ENCODE assay signal across 15 mouse cellular contexts in the genomic region with DNA sequence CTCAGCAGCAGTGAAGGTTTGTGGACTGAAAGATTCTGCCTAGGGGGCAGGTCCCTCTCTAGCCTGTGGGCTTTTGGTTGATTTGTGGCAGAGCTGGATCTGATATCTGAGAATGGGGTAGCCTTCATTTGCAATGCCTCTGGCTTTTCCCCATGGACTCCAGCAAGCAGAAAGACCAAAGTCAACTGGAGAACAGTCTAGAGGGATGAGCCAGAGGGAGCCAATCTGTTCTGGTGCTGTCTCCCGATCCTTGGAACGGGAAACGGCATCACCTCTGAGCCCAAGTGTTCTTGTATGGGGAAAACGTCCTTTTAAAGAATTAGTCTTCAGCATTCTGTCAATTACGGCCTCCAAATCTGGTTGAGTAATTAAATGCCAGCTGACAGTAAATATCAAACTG.
"Had no signal": no experiment of that assay in that cellular context is flagged by ENCODE, and none has a peak within 500 bp of the region (broad histone marks: within the 10 kb centered on the region; RNA-seq: fewer than 3 reads in every experiment).

No protein-coding gene starts in this region.

- H3K9ac ChIP-seq: liver, embryonic 13.5 days; neural tube, embryonic 12.5 days; stomach, embryonic 15.5 days had no signal

- H3K27me3 ChIP-seq: liver, embryonic 13.5 days; neural tube, embryonic 12.5 days; stomach, embryonic 15.5 days had no signal

- H3K4me3 ChIP-seq: left cerebral cortex, adult 2 months; liver, embryonic 13.5 days; neural tube, embryonic 12.5 days; stomach, embryonic 15.5 days had no signal

- DNase-seq: kidney, adult 9 months; kidney, postnatal 14 days; kidney, postnatal 4 days; liver, embryonic 13.5 days; lung, adult 2 months; lung, postnatal 14 days; lung, postnatal 4 days; retina, postnatal 1 day; right cerebral cortex, postnatal 25 days; spleen, adult 18-20 months; thymus, postnatal 25 days had no signal

- H3K4me2 ChIP-seq: liver, embryonic 13.5 days; midbrain, embryonic 11.5 days; neural tube, embryonic 12.5 days; stomach, embryonic 15.5 days had no signal

- H3K36me3 ChIP-seq: liver, embryonic 13.5 days; neural tube, embryonic 12.5 days; stomach, embryonic 15.5 days had no signal

- H3K27ac ChIP-seq: left cerebral cortex, adult 2 months; liver, embryonic 13.5 days; neural tube, embryonic 12.5 days; stomach, embryonic 15.5 days had no signal

- H3K4me1 ChIP-seq: liver, embryonic 13.5 days; neural tube, embryonic 12.5 days; stomach, embryonic 15.5 days had no signal

- H3K9me3 ChIP-seq: liver, embryonic 13.5 days; neural tube, embryonic 12.5 days; stomach, embryonic 15.5 days had no signal
